Mouse (Mus musculus): ENCODE data around the gene Acoxl. TPM values are rescaled to one million over a fixed set of nuclear protein-coding genes. Genes with fewer than 3 reads are reported as not detected.

The Acoxl gene
- polyA plus RNA-seq, 1 experiment from 2014 or later = not detected

DNA sequence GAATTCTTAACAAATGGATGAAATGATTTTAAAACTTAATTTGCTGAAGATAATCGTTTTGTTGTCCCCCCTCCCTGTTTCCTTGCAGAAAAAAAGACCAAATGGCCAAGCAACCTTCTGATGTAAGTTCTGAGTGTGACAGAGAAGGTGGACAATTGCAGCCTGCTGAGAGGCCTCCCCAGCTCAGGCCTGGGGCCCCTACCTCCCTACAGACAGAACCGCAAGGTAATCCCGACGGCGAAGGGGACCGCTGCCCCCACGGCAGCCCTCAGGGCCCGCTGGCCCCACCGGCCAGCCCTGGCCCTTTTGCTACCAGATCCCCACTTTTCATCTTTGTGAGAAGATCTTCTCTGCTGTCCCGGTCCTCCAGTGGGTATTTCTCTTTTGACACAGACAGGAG lies 289.9 kb downstream of the Acoxl start:
- peaks cover 16% of the 10 kb centered on the region for H3K27me3 ChIP-seq (replicated peaks; ENCODE audit: control insufficient read depth, insufficient read depth, low read length)
- H3K4me1 ChIP-seq (replicated peaks; ENCODE audit: control insufficient read depth, insufficient read depth, low read length) = peaks cover 35% of the 10 kb centered on the region
- ATAC-seq = no peak
- H3K9me3 ChIP-seq (ENCODE audit: control insufficient read depth, low read length) = no peaks in the 10 kb centered on the region
- WGBS = 22% methylated on average over 10 of the region's 10 CpGs
- H3K27ac ChIP-seq (ENCODE audit: low read length) = no peak overlapping the region
- H3K9ac ChIP-seq (replicated peaks; ENCODE audit: low read depth, low read length) = no peak overlapping the region
- peak overlapping the region; percentile 100 for H3K4me2 ChIP-seq (ENCODE audit: low read length)
- peak overlapping the region; percentile 73 for H3K4me3 ChIP-seq (replicated peaks; ENCODE audit: low read length)
- H3K36me3 ChIP-seq (ENCODE audit: control insufficient read depth, insufficient read depth) = no peaks in the 10 kb centered on the region

DNA sequence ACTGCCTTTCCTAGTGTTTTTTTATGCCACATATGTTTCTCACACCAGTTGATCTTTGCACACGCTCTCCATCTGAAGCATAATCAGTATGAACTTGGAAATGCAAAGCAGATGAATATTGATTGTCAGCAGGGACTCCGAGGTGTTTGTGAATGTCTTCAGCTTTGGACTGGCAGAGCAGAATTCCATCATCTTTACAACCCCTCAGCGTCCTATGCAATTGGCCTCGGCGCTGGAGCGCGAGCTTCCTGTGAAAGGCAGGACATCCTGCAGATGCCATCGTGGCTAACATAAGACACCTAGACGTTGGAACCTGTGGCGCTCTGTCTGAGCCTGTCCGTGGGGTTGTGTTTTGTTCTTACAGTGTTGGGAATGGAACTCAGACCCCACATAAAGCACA lies 292.8 kb downstream of the Acoxl start:
- no peaks in the 10 kb centered on the region for H3K9me3 ChIP-seq (ENCODE audit: control insufficient read depth, low read length)
- no peaks in the 10 kb centered on the region for H3K27me3 ChIP-seq (replicated peaks; ENCODE audit: control insufficient read depth, insufficient read depth, low read length)
- no peaks in the 10 kb centered on the region for H3K36me3 ChIP-seq (ENCODE audit: control insufficient read depth, insufficient read depth)
- H3K27ac ChIP-seq (ENCODE audit: low read length) = no peak overlapping the region
- H3K4me1 ChIP-seq (replicated peaks; ENCODE audit: control insufficient read depth, insufficient read depth, low read length) = peaks cover 13% of the 10 kb centered on the region
- no peak overlapping the region for H3K9ac ChIP-seq (replicated peaks; ENCODE audit: low read depth, low read length)
- H3K4me3 ChIP-seq (replicated peaks; ENCODE audit: low read length) = no peak overlapping the region
- WGBS = 91% methylated on average over 11 of the region's 11 CpGs
- ATAC-seq = no peak
- H3K4me2 ChIP-seq (ENCODE audit: low read length) = no peak overlapping the region

DNA sequence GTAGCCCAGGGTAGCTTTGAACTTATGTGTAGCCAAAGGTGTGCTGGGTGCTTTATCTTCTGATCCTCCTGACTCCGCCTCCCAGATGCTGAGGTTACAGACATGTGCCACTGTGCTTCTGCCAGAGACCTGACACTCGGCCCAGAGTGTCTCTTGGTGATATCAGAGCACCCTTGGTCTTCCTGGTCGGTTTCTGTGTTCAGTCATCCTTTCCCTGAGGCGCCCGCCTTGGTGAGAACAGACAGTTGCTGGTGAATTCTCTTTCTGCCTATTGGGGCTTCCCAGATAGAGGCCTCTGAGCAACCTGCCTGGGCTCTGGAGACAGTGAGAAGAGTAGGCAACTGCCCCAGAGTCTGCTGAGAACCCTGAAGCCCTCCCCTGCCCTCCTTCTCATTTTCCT lies 294.0 kb downstream of the Acoxl start:
- no peak for ATAC-seq
- WGBS = 94% methylated on average over 5 of the region's 5 CpGs

DNA sequence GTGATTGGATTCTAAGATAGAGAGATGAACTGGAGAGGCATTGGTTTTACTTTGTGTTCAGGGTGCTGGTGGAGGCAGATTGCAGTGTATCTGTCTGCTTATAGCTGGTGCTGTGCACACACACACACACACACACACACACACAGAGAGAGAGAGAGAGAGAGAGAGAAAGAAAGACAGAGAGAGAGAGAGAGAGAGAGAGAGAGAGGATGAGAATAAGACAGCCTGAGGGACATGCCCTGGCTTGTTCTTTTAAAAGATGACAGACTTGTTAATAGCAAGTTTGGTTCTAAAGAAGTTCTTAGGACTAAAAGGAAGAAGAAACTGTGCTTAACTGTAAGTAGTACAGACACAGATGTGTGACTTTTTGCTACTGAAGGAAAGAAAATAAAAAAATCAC lies 295.2 kb downstream of the Acoxl start:
- no peak overlapping the region for H3K27ac ChIP-seq (ENCODE audit: low read length)
- no peak for ATAC-seq
- H3K4me1 ChIP-seq (replicated peaks; ENCODE audit: control insufficient read depth, insufficient read depth, low read length) = peaks cover 13% of the 10 kb centered on the region
- H3K36me3 ChIP-seq (ENCODE audit: control insufficient read depth, insufficient read depth) = no peaks in the 10 kb centered on the region
- no peak overlapping the region for H3K4me3 ChIP-seq (replicated peaks; ENCODE audit: low read length)
- no peak overlapping the region for H3K9ac ChIP-seq (replicated peaks; ENCODE audit: low read depth, low read length)
- H3K27me3 ChIP-seq (replicated peaks; ENCODE audit: control insufficient read depth, insufficient read depth, low read length) = no peaks in the 10 kb centered on the region
- no peak overlapping the region for H3K4me2 ChIP-seq (ENCODE audit: low read length)
- H3K9me3 ChIP-seq (ENCODE audit: control insufficient read depth, low read length) = no peaks in the 10 kb centered on the region

More for the DNA sequence above, 294.0 kb downstream of the Acoxl start:
- Histone ChIP-seq H3K9me3 (ENCODE audit: control insufficient read depth, low read length) (no peaks in the 10 kb centered on the region), H3K4me1 (replicated peaks; ENCODE audit: control insufficient read depth, insufficient read depth, low read length) (peaks cover 13% of the 10 kb centered on the region; the same call in 1 of the 2 replicates), H3K4me3 (replicated peaks; ENCODE audit: low read length) (no peak overlapping the region), H3K9ac (replicated peaks; ENCODE audit: low read depth, low read length) (no peak overlapping the region), H3K36me3 (ENCODE audit: control insufficient read depth, insufficient read depth) (no peaks in the 10 kb centered on the region), H3K27ac (ENCODE audit: low read length) (no peak overlapping the region), H3K4me2 (ENCODE audit: low read length) (no peak overlapping the region), H3K27me3 (replicated peaks; ENCODE audit: control insufficient read depth, insufficient read depth, low read length) (no peaks in the 10 kb centered on the region)

DNA sequence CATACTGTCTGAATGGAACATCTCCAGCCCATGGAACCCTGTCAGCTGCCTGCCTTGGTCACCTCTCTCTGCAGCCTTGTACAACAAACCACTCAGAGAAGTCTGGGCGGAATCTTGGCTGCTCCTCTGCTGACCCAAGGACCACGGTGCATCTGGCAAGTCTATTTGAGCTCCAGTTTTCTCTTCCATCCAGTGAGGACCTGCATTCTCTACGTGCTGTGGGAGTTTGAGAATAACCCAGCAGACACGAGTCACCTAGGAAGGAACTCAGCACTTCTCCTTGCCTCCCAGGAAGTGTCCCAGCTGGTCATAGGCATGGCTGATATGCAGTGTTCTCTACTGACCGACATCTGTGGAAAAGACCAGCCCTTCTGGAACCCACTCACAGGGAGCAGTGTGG lies 295.8 kb downstream of the Acoxl start:
- ATAC-seq = no peak
- Histone ChIP-seq H3K9me3 (ENCODE audit: control insufficient read depth, low read length) (no peaks in the 10 kb centered on the region), H3K36me3 (ENCODE audit: control insufficient read depth, insufficient read depth) (no peaks in the 10 kb centered on the region), H3K27ac (ENCODE audit: low read length) (no peak overlapping the region), H3K4me3 (replicated peaks; ENCODE audit: low read length) (no peak overlapping the region), H3K9ac (replicated peaks; ENCODE audit: low read depth, low read length) (no peak overlapping the region), H3K4me2 (ENCODE audit: low read length) (no peak overlapping the region), H3K4me1 (replicated peaks; ENCODE audit: control insufficient read depth, insufficient read depth, low read length) (peaks cover 19% of the 10 kb centered on the region), H3K27me3 (replicated peaks; ENCODE audit: control insufficient read depth, insufficient read depth, low read length) (no peaks in the 10 kb centered on the region)
- WGBS = 88% methylated on average over 5 of the region's 5 CpGs

DNA sequence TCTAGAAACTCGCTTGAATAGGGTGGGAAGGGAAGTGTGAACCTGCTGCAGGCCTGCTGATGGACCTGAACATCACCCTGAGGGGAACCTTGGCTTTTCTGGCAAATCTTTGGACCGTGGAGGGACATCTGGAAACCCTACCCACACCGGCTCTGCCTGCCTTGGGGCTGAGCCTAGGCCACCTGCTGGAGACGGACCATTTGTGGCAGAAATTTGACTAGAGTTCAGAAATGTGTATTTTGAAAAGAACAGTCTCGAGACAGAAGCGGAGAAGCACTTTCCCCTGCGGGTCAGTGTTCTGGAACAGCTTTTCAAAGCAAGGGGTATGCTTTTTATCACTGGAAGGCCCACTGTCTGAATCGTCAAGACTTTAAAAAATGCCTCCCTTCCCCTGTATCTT lies 296.3 kb downstream of the Acoxl start:
- Histone ChIP-seq H3K27ac (ENCODE audit: low read length) (no peak overlapping the region), H3K27me3 (replicated peaks; ENCODE audit: control insufficient read depth, insufficient read depth, low read length) (no peaks in the 10 kb centered on the region), H3K4me2 (ENCODE audit: low read length) (no peak overlapping the region), H3K36me3 (ENCODE audit: control insufficient read depth, insufficient read depth) (no peaks in the 10 kb centered on the region), H3K9ac (replicated peaks; ENCODE audit: low read depth, low read length) (no peak overlapping the region), H3K4me3 (replicated peaks; ENCODE audit: low read length) (no peak overlapping the region), H3K4me1 (replicated peaks; ENCODE audit: control insufficient read depth, insufficient read depth, low read length) (peaks cover 24% of the 10 kb centered on the region), H3K9me3 (ENCODE audit: control insufficient read depth, low read length) (no peaks in the 10 kb centered on the region)
- no peak for ATAC-seq
- WGBS = 73% methylated on average over 8 of the region's 8 CpGs

DNA sequence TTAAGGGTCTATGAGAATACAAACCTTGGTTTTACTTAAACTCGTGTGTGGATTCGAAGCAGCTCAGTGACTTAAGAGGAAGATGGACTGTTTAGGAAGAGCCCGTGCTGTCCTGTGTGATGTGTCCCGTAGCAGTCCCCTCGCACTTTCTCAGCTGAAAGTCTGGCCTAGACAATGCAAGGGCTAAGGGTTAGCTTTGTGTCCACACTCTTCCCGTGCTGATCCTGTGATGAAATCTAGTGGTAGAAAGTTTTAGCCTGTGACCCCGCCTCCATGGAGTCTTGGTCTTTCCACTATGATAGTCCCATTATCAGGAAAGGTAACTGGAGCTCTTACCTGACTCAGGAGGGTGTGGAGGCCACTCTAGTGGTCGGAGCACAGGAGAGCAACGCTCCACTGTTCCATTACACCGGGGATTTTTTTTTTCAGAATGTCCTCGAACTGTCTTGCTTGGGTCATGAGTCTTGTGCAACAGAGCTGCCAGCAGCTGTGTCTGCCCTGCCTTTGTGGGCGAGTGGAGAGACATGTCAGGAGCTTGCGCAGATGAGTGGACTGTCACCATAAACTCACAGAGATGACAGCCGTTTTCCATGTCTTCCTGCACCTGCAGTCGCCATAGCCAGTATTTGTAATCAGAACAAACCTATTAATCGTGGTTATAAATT lies 298.2 kb downstream of the Acoxl start:
- WGBS = 92% methylated on average over 16 of the region's 16 CpGs
- H3K4me1 ChIP-seq (replicated peaks; ENCODE audit: control insufficient read depth, insufficient read depth, low read length) = peaks cover 28% of the 10 kb centered on the region
- H3K27me3 ChIP-seq (replicated peaks; ENCODE audit: control insufficient read depth, insufficient read depth, low read length) = no peaks in the 10 kb centered on the region
- no peak for ATAC-seq
- no peak overlapping the region for H3K4me2 ChIP-seq (ENCODE audit: low read length)
- no peaks in the 10 kb centered on the region for H3K36me3 ChIP-seq (ENCODE audit: control insufficient read depth, insufficient read depth)
- no peaks in the 10 kb centered on the region for H3K9me3 ChIP-seq (ENCODE audit: control insufficient read depth, low read length)
- no peak overlapping the region for H3K4me3 ChIP-seq (replicated peaks; ENCODE audit: low read length)
- no peak overlapping the region for H3K9ac ChIP-seq (replicated peaks; ENCODE audit: low read depth, low read length)
- H3K27ac ChIP-seq (ENCODE audit: low read length) = no peak overlapping the region

DNA sequence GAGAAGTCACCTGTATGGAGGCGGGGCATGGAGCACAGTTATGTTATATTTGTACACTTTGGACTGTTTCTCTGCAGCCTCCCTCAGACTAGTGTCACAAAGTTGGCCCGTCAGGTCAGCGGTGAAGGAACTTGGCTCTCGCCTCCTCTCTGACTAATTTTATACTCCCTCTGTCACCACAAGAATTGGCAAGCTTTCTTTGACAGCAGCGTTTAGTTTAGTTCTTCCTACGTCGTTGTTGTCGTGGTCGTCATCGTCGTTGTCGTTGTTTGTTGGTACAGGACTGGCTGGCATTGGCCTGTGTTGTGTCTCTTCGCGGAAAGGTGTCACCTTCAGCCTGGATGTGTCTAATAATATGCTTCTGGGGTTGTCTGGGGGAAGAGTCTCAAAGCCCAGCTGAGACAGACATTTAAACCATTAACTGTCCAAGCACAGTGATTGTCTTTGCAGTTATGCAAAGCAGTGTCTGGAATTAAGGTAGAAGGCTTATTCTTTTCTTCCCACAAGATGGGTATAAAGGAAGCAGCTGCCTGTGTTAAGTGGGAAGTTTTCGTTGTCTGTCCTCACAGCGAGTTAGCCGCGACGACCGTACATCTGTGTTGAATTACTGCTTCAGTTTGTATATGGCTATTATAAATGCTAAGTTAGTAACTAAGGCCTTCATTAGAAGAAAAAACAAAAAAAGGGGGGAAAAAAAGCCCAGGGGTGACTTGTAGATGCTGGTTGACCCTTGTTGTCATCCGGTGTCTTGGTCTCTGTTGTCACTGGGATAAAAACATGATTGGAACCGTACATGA lies 299.0 kb downstream of the Acoxl start:
- ATAC-seq = no peak
- Histone ChIP-seq H3K4me1 (replicated peaks; ENCODE audit: control insufficient read depth, insufficient read depth, low read length) (peaks cover 28% of the 10 kb centered on the region), H3K9me3 (ENCODE audit: control insufficient read depth, low read length) (no peaks in the 10 kb centered on the region), H3K27ac (ENCODE audit: low read length) (no peak overlapping the region), H3K4me3 (replicated peaks; ENCODE audit: low read length) (no peak overlapping the region), H3K9ac (replicated peaks; ENCODE audit: low read depth, low read length) (no peak overlapping the region), H3K4me2 (ENCODE audit: low read length) (no peak overlapping the region), H3K36me3 (ENCODE audit: control insufficient read depth, insufficient read depth) (no peaks in the 10 kb centered on the region), H3K27me3 (replicated peaks; ENCODE audit: control insufficient read depth, insufficient read depth, low read length) (no peaks in the 10 kb centered on the region)
- WGBS = 61% methylated on average over 22 of the region's 22 CpGs

DNA sequence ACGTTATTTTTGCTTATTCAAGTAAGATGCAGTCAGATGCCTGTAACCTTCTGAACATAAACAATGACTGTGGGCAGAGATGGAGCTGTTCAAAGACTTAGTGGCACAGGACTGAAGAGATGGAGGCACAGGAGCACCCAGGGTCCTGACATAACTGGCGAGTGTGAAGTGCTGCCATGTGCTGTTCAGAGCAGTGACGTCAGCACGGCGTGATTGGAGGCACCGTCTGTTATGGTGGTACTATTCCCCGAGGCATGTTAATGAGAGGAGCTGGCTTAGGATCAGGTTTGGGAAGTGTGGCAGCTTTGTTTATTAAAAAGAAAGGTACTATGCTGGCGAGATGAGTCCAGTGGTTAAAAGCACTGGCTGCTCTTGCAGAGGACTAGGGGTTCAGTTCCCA lies 300.2 kb downstream of the Acoxl start:
- ATAC-seq = peak; percentile 64
- Histone ChIP-seq H3K4me2 (ENCODE audit: low read length) (no peak overlapping the region), H3K9ac (replicated peaks; ENCODE audit: low read depth, low read length) (no peak overlapping the region), H3K27me3 (replicated peaks; ENCODE audit: control insufficient read depth, insufficient read depth, low read length) (no peaks in the 10 kb centered on the region), H3K27ac (ENCODE audit: low read length) (no peak overlapping the region), H3K4me1 (replicated peaks; ENCODE audit: control insufficient read depth, insufficient read depth, low read length) (peaks cover 28% of the 10 kb centered on the region), H3K36me3 (ENCODE audit: control insufficient read depth, insufficient read depth) (no peaks in the 10 kb centered on the region), H3K4me3 (replicated peaks; ENCODE audit: low read length) (no peak overlapping the region), H3K9me3 (ENCODE audit: control insufficient read depth, low read length) (no peaks in the 10 kb centered on the region)
- 37% methylated on average over 8 of the region's 8 CpGs for WGBS

Data from forebrain, embryonic 16.5 days (tissue).